Mouse (Mus musculus) MEL (cell line): ENCODE measurements around the gene Drc1. TPM values are rescaled to one million over a fixed set of nuclear protein-coding genes. Genes with fewer than 3 reads are reported as not detected.

Experiments
- DNase-seq: peaks from one replicate; pipeline ENCODE4 v3.0.0; 2011; ENCODE audit warnings: low read depth, low spot score
- H3K27ac ChIP-seq: 2 replicates; pipeline ENCODE4 v1.5.1; 2012; ENCODE audit warnings: low read depth, mild to moderate bottlenecking, control low read depth, low read length, moderate library complexity; ENCODE audit not compliant: control insufficient read depth
- H3K27me3 ChIP-seq, 2 experiments: fragments of 150-350 bp in 1 of 2; sonication (generic) in 1 of 2; 2 replicates each; pipeline ENCODE4 v1.6.1; 2012; ENCODE audit warnings: low read length in 2 of 2, mild to moderate bottlenecking in 2 of 2, improper control_type of control experiment in 1 of 2, moderate library complexity in 1 of 2; ENCODE audit not compliant: insufficient read depth in 2 of 2, control insufficient read depth in 1 of 2
- H3K36me3 ChIP-seq, 2 experiments: 2 replicates each; pipeline ENCODE4 v1.6.1; 2012 to 2014; ENCODE audit warnings: low read length in 2 of 2, improper control_type of control experiment in 1 of 2, inconsistent platforms in 1 of 2, mild to moderate bottlenecking in 1 of 2; ENCODE audit not compliant: insufficient read depth in 2 of 2, control insufficient read depth in 1 of 2
- H3K4me1 ChIP-seq, 2 experiments: fragments of 150-350 bp in 1 of 2; sonication (generic) in 1 of 2; 2 replicates each; pipeline ENCODE4 v1.6.1; 2012; ENCODE audit warnings: low read length in 2 of 2, improper control_type of control experiment in 1 of 2, mild to moderate bottlenecking in 1 of 2; ENCODE audit not compliant: insufficient read depth in 2 of 2, control insufficient read depth in 1 of 2
- H3K4me3 ChIP-seq, 2 experiments: fragments of 150-350 bp in 1 of 2; sonication (generic) in 1 of 2; 2 replicates each; pipeline ENCODE4 v1.5.1; 2012; ENCODE audit warnings: low read depth in 2 of 2, low read length in 2 of 2, mild to moderate bottlenecking in 2 of 2, moderate library complexity in 2 of 2, control low read depth in 1 of 2, improper control_type of control experiment in 1 of 2; ENCODE audit not compliant: control insufficient read depth in 1 of 2, insufficient read depth in 1 of 2
- H3K79me2 ChIP-seq: 2 replicates; pipeline ENCODE4 v1.6.1; 2012; ENCODE audit warnings: mild to moderate bottlenecking, low read length, moderate library complexity; ENCODE audit not compliant: control insufficient read depth, poor library complexity, insufficient read depth
- H3K9ac ChIP-seq: 2 replicates; pipeline ENCODE4 v1.6.1; 2012; ENCODE audit warnings: low read depth, mild to moderate bottlenecking, control low read depth, low read length, moderate library complexity; ENCODE audit not compliant: control insufficient read depth, poor library complexity, severe bottlenecking
- H3K9me3 ChIP-seq: fragments of 150-350 bp; sonication (generic); replicated peaks from 2 replicates; pipeline ENCODE4 v1.6.1; 2012; ENCODE audit warnings: mild to moderate bottlenecking, low read length, improper control_type of control experiment, moderate library complexity; ENCODE audit not compliant: insufficient read depth
- BHLHE40 ChIP-seq: IDR thresholded peaks from 2 replicates; pipeline ENCODE4 v1.6.1; 2012; ENCODE audit warnings: low read depth, mild to moderate bottlenecking, inconsistent platforms, low read length, improper control_type of control experiment, borderline replicate concordance
- CHD1 ChIP-seq: IDR thresholded peaks from 2 replicates; pipeline ENCODE4 v1.6.1; 2012; ENCODE audit warnings: low read depth, mild to moderate bottlenecking, inconsistent platforms, low read length, improper control_type of control experiment
- CTCF ChIP-seq, 3 experiments: IDR thresholded peaks in 2 of 3; conservative IDR thresholded peaks in 1 of 3; 2 replicates each; pipeline ENCODE4 v1.5.1; 2011 to 2012; ENCODE audit warnings: low read length in 3 of 3, low read depth in 2 of 3, mild to moderate bottlenecking in 2 of 3, improper control_type of control experiment in 1 of 3, inconsistent platforms in 1 of 3, mixed read lengths in 1 of 3, moderate library complexity in 1 of 3; ENCODE audit not compliant: control insufficient read depth in 1 of 3, insufficient read depth in 1 of 3, poor library complexity in 1 of 3, severe bottlenecking in 1 of 3
- E2F4 ChIP-seq: IDR thresholded peaks from 2 replicates; pipeline ENCODE4 v1.6.1; 2011; ENCODE audit warnings: low read depth, low read length, improper control_type of control experiment, borderline replicate concordance
- EP300 ChIP-seq, 2 experiments: IDR thresholded peaks; 2 replicates each; pipeline ENCODE4 v1.6.1; 2011; ENCODE audit warnings: improper control_type of control experiment in 2 of 2, low read length in 2 of 2, low read depth in 1 of 2, mild to moderate bottlenecking in 1 of 2
- JUND ChIP-seq: IDR thresholded peaks from 2 replicates; pipeline ENCODE4 v1.6.1; 2011; ENCODE audit warnings: low read depth, mild to moderate bottlenecking, improper control_type of control experiment, low read length
- MAFK ChIP-seq: IDR thresholded peaks from 2 replicates; pipeline ENCODE4 v1.6.1; 2011; ENCODE audit warnings: low read depth, mild to moderate bottlenecking, low read length, improper control_type of control experiment, borderline replicate concordance
- MAX ChIP-seq: IDR thresholded peaks from 2 replicates; pipeline ENCODE4 v1.6.1; 2011; ENCODE audit warnings: low read length, improper control_type of control experiment
- MEF2A ChIP-seq: IDR thresholded peaks from 2 replicates; pipeline ENCODE4 v1.6.1; 2014; ENCODE audit warnings: low read depth, mild to moderate bottlenecking, inconsistent platforms, low read length, improper control_type of control experiment; ENCODE audit not compliant: poor library complexity, insufficient replicate concordance, severe bottlenecking; ENCODE audit errors: extremely low read depth
- NELFE ChIP-seq: IDR thresholded peaks from 2 replicates; pipeline ENCODE4 v1.6.1; 2011; ENCODE audit warnings: low read depth, low read length, improper control_type of control experiment
- POLR2A ChIP-seq, 2 experiments: IDR thresholded peaks; 2 replicates each; pipeline ENCODE4 v1.6.1; 2011 to 2012; ENCODE audit warnings: low read length in 2 of 2, mild to moderate bottlenecking in 2 of 2, control low read depth in 1 of 2, improper control_type of control experiment in 1 of 2, low read depth in 1 of 2, moderate library complexity in 1 of 2; ENCODE audit not compliant: control insufficient read depth in 1 of 2, insufficient read depth in 1 of 2, poor library complexity in 1 of 2
- POLR2AphosphoS2 ChIP-seq: IDR thresholded peaks from 2 replicates; pipeline ENCODE4 v1.6.1; 2011; ENCODE audit warnings: low read length, improper control_type of control experiment
- RAD21 ChIP-seq: IDR thresholded peaks from 2 replicates; pipeline ENCODE4 v1.6.1; 2011; ENCODE audit warnings: mild to moderate bottlenecking, low read depth, low read length, improper control_type of control experiment
- RCOR1 ChIP-seq: IDR thresholded peaks from 2 replicates; pipeline ENCODE4 v1.6.1; 2012; ENCODE audit warnings: low read depth, mild to moderate bottlenecking, inconsistent platforms, low read length, improper control_type of control experiment
- SMC3 ChIP-seq: IDR thresholded peaks from 2 replicates; pipeline ENCODE4 v1.6.1; 2011; ENCODE audit warnings: low read depth, low read length, improper control_type of control experiment
- TAL1 ChIP-seq: IDR thresholded peaks from 2 replicates; pipeline ENCODE4 v1.6.1; 2012; ENCODE audit warnings: mild to moderate bottlenecking, inconsistent platforms, low read length, moderate library complexity, mixed read lengths
- TBP ChIP-seq: IDR thresholded peaks from 2 replicates; pipeline ENCODE4 v1.8.0; 2011; ENCODE audit warnings: low read depth, low read length, improper control_type of control experiment
- UBTF ChIP-seq: IDR thresholded peaks from 2 replicates; pipeline ENCODE4 v1.6.1; 2012; ENCODE audit warnings: low read depth, mild to moderate bottlenecking, inconsistent platforms, low read length, improper control_type of control experiment, moderate library complexity, borderline replicate concordance; ENCODE audit not compliant: insufficient read depth
- USF2 ChIP-seq, 2 experiments: IDR thresholded peaks; 2 replicates each; pipeline ENCODE4 v1.6.1; 2011 to 2012; ENCODE audit warnings: improper control_type of control experiment in 2 of 2, low read length in 2 of 2, borderline replicate concordance in 1 of 2, inconsistent platforms in 1 of 2, low read depth in 1 of 2, mild to moderate bottlenecking in 1 of 2; ENCODE audit not compliant: insufficient read depth in 1 of 2
- ZC3H11A ChIP-seq: IDR thresholded peaks from 2 replicates; pipeline ENCODE4 v1.6.1; 2012; ENCODE audit warnings: low read depth, mild to moderate bottlenecking, inconsistent platforms, low read length, improper control_type of control experiment
- ZKSCAN1 ChIP-seq: IDR thresholded peaks from 2 replicates; pipeline ENCODE4 v1.6.1; 2012; ENCODE audit warnings: low read depth, mild to moderate bottlenecking, inconsistent platforms, low read length, improper control_type of control experiment, moderate library complexity
- ZMIZ1 ChIP-seq: IDR thresholded peaks from 2 replicates; pipeline ENCODE4 v1.6.1; 2012; ENCODE audit warnings: low read depth, mild to moderate bottlenecking, inconsistent platforms, low read length, improper control_type of control experiment, moderate library complexity
- ZNF384 ChIP-seq: IDR thresholded peaks from 2 replicates; pipeline ENCODE4 v1.6.1; 2012; ENCODE audit warnings: low read depth, mild to moderate bottlenecking, inconsistent platforms, low read length, improper control_type of control experiment
- polyA plus RNA-seq, 2 experiments: library from polyadenylated mRNA; stranded (reverse) in 1 of 2; unstranded in 1 of 2; fragments of >175 nt in 1 of 2; fragments of >200 nt in 1 of 2; gene quantifications; 2 replicates each; pipeline versions ENCODE4 v1.2.1 to v1.2.4; 2012; ENCODE audit warnings: low replicate concordance in 2 of 2, low read depth in 1 of 2; ENCODE audit not compliant: insufficient read length in 2 of 2, insufficient read depth in 1 of 2, missing spikeins in 1 of 2
- total RNA-seq: library from RNA; depleted of rRNA; stranded (reverse); fragments of 300-350 nt; gene quantifications from 2 replicates; pipeline ENCODE4 v1.2.3, GENCODE M21; 2012

The Drc1 gene
- total and polyA plus RNA-seq, 3 experiments = not detected

DNA sequence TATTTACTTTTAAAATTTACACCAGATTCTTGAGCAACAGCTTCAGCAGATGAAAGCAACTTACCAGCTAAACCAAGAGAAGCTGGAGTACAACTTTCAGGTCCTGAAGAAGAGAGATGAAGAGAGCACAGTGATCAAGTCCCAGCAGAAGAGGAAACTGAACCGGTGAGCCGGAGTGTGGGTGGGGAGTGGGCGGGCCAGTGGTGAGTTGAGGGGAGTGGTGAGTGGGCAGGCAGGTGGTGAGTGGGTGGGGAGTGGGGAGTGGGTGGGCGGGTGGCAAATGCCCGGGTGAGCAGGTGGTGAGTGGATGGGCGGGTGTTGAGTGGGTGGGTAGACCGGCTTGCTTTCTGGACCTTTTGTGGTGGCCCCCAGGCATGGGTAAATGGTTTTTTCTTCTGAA, 73.9 kb downstream of the Drc1 start:
- Histone ChIP-seq H3K4me1 (no peaks in the 10 kb centered on the region), H3K27ac (no peak overlapping the region), H3K36me3 (no peaks in the 10 kb centered on the region), H3K9ac (no peak overlapping the region), H3K27me3 (peaks cover 3% of the 10 kb centered on the region in 2 experiments), H3K9me3 (no peaks in the 10 kb centered on the region), H3K79me2 (no peaks in the 10 kb centered on the region), H3K4me3 (no peak overlapping the region)
- no peak for TF ChIP-seq MAX
- no peak for TF ChIP-seq CTCF (IDR thresholded peaks at IDR 0.05 in 2 of 3, conservative IDR thresholded peaks at IDR 0.05 in 1 of 3; ENCODE audit: control insufficient read depth in 1 of 3, insufficient read depth in 1 of 3, low read depth in 2 of 3, low read length in 3 of 3, poor library complexity in 1 of 3, severe bottlenecking in 1 of 3)
- TF ChIP-seq TAL1 = no peak
- TF ChIP-seq POLR2AphosphoS2 = no peak
- TF ChIP-seq RCOR1 = no peak
- no peak for TF ChIP-seq CHD1
- no peak for TF ChIP-seq EP300 (IDR thresholded peaks at IDR 0.05; ENCODE audit: low read depth in 1 of 2, low read length in 2 of 2)
- no peak for TF ChIP-seq E2F4
- DNase-seq = no peak

DNA sequence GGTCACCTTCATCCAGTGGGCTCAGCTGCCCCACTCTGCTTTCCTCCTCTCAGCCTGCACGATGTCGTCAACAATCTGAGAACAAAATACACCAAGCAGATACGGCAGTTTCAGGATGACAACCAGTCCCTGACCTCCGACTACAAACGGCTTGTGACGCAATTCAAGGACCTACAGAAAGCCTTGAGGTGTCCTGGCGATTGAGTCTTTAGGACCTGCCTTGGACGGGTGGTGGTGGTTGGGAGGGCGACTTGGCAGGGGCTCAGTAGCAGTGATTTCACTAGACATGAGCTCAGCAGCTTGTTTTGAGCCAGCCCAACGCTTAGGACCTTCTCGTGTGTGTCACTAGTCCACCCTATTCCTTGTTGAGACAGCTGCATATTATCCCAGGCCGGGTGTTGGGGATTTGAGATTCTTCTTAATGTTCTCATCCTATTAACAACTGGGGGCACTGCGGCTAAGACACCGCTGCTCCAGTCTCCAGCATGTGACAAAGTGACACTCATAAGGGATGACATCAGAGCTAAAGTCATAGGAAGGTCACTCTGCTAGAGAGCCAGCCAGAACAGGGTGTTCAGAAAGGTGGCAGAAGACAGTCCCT, 74.5 kb downstream of the Drc1 start:
- DNase-seq = no peak
- H3K4me3 ChIP-seq = no peak overlapping the region
- H3K4me1 ChIP-seq = no peaks in the 10 kb centered on the region
- no peaks in the 10 kb centered on the region for H3K36me3 ChIP-seq
- H3K9me3 ChIP-seq = no peaks in the 10 kb centered on the region
- no peak overlapping the region for H3K27ac ChIP-seq
- no peak overlapping the region for H3K9ac ChIP-seq
- peaks cover 3% of the 10 kb centered on the region in 2 experiments; a peak in 3 of 4 replicates for H3K27me3 ChIP-seq
- no peaks in the 10 kb centered on the region for H3K79me2 ChIP-seq
- TF ChIP-seq MAFK = no peak
- no peak for TF ChIP-seq SMC3
- TF ChIP-seq MEF2A = no peak
- TF ChIP-seq ZMIZ1 = no peak
- no peak for TF ChIP-seq POLR2A (IDR thresholded peaks at IDR 0.05; ENCODE audit: control insufficient read depth in 1 of 2, insufficient read depth in 1 of 2, low read depth in 1 of 2, low read length in 2 of 2, poor library complexity in 1 of 2)
- no peak for TF ChIP-seq ZKSCAN1

DNA sequence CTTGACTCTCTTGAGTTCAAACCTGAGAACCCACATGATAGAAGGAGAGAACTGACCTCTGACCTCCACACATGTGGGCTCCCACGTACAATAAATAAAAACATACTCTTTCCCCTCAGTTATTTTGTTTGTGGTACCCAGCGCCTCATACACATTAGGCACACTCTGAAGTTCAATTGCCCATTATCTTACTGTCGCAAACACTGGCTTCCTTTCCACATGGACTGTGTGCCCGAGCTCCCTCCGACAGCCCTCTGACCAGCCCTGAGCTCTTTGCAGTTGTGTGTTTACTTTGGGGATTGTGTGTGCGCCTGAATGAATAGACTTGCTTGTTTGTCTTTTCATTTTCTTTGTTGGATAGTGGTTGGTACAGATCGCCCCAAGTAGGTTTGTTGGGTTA, 75.5 kb downstream of the Drc1 start:
- H3K4me1 ChIP-seq = no peaks in the 10 kb centered on the region
- DNase-seq = no peak
- TF ChIP-seq JUND (no peak), UBTF (no peak), RCOR1 (no peak), MAFK (no peak), POLR2A (IDR thresholded peaks at IDR 0.05; ENCODE audit: control insufficient read depth in 1 of 2, insufficient read depth in 1 of 2, low read depth in 1 of 2, low read length in 2 of 2, poor library complexity in 1 of 2) (no peak), BHLHE40 (no peak), USF2 (IDR thresholded peaks at IDR 0.05; ENCODE audit: borderline replicate concordance in 1 of 2, insufficient read depth in 1 of 2, low read depth in 1 of 2, low read length in 2 of 2) (no peak), ZC3H11A (no peak), TBP (no peak), ZKSCAN1 (no peak), RAD21 (no peak), NELFE (no peak), ZMIZ1 (no peak), ZNF384 (no peak), E2F4 (no peak)

More for the DNA sequence above, 75.5 kb downstream of the Drc1 start:
- H3K79me2 ChIP-seq = no peaks in the 10 kb centered on the region
- no peak overlapping the region for H3K4me3 ChIP-seq
- H3K9ac ChIP-seq = no peak overlapping the region
- H3K9me3 ChIP-seq = no peaks in the 10 kb centered on the region
- H3K27me3 ChIP-seq = peaks cover 5% of the 10 kb centered on the region in 2 experiments; a peak in 3 of 4 replicates
- no peak overlapping the region for H3K27ac ChIP-seq
- no peaks in the 10 kb centered on the region for H3K36me3 ChIP-seq
